Mouse (Mus musculus) hindbrain, postnatal 0 days (tissue): ENCODE results near the gene Tacc2. TPM values are rescaled to one million over a fixed set of nuclear protein-coding genes. Genes with fewer than 3 reads are reported as not detected.

Source experiments
- ATAC-seq: fragments of 200-750 bp; cut with Nextera tagmentation; 2 replicates; pipeline ENCODE4 v1.8.0; 2017; ENCODE audit warnings: mild to moderate bottlenecking, moderate TSS enrichment, moderate library complexity
- DNase-seq: peaks from one replicate; pipeline ENCODE4 v3.0.0-alpha.2; 2015; ENCODE audit warnings: low spot score
- H3K27ac ChIP-seq: fragments of 300-500 bp; sonication (generic); 2 replicates; pipeline ENCODE4 v1.5.1; 2014; ENCODE audit warnings: mild to moderate bottlenecking
- H3K27me3 ChIP-seq: fragments of 300-500 bp; sonication (generic); 2 replicates; pipeline ENCODE4 v1.6.1; 2014; ENCODE audit warnings: low read length, mixed read lengths; ENCODE audit not compliant: insufficient read depth
- H3K36me3 ChIP-seq: fragments of 300-500 bp; sonication (generic); 2 replicates; pipeline ENCODE4 v1.6.1; 2014; ENCODE audit warnings: low read length, mixed read lengths; ENCODE audit not compliant: insufficient read depth
- H3K4me1 ChIP-seq: fragments of 300-500 bp; sonication (generic); 2 replicates; pipeline ENCODE4 v1.6.1; 2014; ENCODE audit warnings: antibody characterized with exemption, low read length, mixed read lengths; ENCODE audit not compliant: insufficient read depth
- H3K4me2 ChIP-seq: fragments of 300-500 bp; sonication (generic); 2 replicates; pipeline ENCODE4 v1.6.1; 2014; ENCODE audit warnings: low read depth, mild to moderate bottlenecking, low read length, moderate library complexity, mixed read lengths
- H3K4me3 ChIP-seq: fragments of 300-500 bp; sonication (generic); 2 replicates; pipeline ENCODE4 v1.5.1; 2014; ENCODE audit warnings: low read length
- H3K9ac ChIP-seq: fragments of 300-500 bp; sonication (generic); replicated peaks from 2 replicates; pipeline ENCODE4 v1.6.1; 2014; ENCODE audit warnings: mild to moderate bottlenecking, low read length, moderate library complexity, mixed read lengths
- H3K9me3 ChIP-seq: fragments of 300-500 bp; sonication (generic); 2 replicates; pipeline ENCODE4 v1.6.1; 2016; ENCODE audit warnings: low read length, mixed read lengths
- CTCF ChIP-seq: IDR thresholded peaks from 2 replicates; pipeline ENCODE4 v1.5.1; 2016; ENCODE audit warnings: antibody characterized with exemption, control low read depth, low read depth
- WGBS: fragments of 180-500 bp; shearing (Covaris S2); extraction: QIAGEN DNeasy Blood & Tissue Kit; methylation state at CpG from one replicate; pipeline ENCODE4 v1.1.7; 2014; 5-methylcytosine and 5-hydroxymethylcytosine counted together
- polyA plus RNA-seq: library from polyadenylated mRNA; unstranded; fragments of >200 nt; fragmentation: Nextera tagmentation; extraction: Ambion mirVana; gene quantifications from 2 replicates; pipeline ENCODE4 v1.2.1, GENCODE M21; 2015
- total RNA-seq: library from RNA; depleted of rRNA; stranded (reverse); fragments of >200 nt; gene quantifications from 2 replicates; pipeline ENCODE4 v1.2.3, GENCODE M21; 2014

Gene Tacc2
- total and polyA plus RNA-seq, 2 experiments from 2014 or later, result 38.4 to 51.8 TPM

DNA sequence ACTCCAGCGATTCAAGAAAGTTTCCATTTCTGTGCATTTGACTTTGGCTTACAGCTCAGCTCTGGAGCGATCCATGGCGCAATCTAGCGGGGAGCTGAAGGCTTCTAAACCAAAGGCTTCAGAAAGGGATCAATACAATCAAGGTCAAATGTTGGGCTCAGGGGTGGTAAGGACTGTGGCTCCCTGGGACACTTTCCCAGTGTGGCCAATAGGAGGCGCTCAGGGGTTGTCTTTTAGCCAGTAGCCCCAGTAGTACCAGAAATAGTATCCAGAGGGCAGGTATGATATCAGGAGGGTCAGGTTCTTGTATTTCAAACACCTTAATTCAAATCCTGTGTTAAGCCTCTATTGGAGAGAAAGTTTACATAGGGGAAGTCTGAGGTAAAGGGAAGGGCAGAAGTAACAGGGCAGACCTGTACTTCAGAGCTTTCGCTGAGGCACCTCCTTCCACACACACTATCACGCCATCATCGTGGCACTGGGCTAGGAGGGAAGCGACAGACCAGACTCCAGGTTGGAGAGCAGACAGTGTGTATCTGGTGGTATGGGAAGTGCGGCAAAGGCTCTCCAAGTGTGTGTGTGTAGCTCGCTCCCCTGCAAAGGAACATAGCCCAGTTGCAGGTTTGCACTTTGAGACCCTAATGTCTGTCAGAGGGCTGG, 196.1 kb downstream of the Tacc2 start:
- ATAC-seq, result no peak
- WGBS, result 70% methylated on average over 11 of the region's 11 CpGs
- Histone ChIP-seq H3K36me3 (no peaks in the 10 kb centered on the region), H3K27me3 (no peaks in the 10 kb centered on the region), H3K9ac (no peak overlapping the region), H3K4me2 (no peak overlapping the region), H3K9me3 (no peaks in the 10 kb centered on the region), H3K4me1 (no peaks in the 10 kb centered on the region), H3K27ac (no peak overlapping the region), H3K4me3 (no peak overlapping the region)
- peak; percentile 53 for TF ChIP-seq CTCF
- no peak for DNase-seq

- TF ChIP-seq CTCF, result no peak
- H3K27me3 ChIP-seq, result no peaks in the 10 kb centered on the region
- H3K27ac ChIP-seq, result no peak within 1 kb of the TSS
- no peak for ATAC-seq
- 51% methylated on average over 9 of the region's 9 CpGs for WGBS
- no peak within 1 kb of the TSS for H3K4me3 ChIP-seq
- H3K9ac ChIP-seq, result no peak within 1 kb of the TSS
- no peaks in the 10 kb centered on the region for H3K36me3 ChIP-seq
- no peak for DNase-seq
- no peaks in the 10 kb centered on the region for H3K9me3 ChIP-seq
- no peak within 1 kb of the TSS for H3K4me2 ChIP-seq
- no peaks in the 10 kb centered on the region for H3K4me1 ChIP-seq
Measured at GRCm38 (mm10) chr7:130773914-130774630, 196.8 kb downstream of the Tacc2 start, which contains the start of gene Btbd16. Gene Btbd16, plus strand, starts transcription at chr7:130774069.

GRCm38 (mm10) chr7:130780866-130781419, 203.7 kb downstream of the Tacc2 start:
- Histone ChIP-seq H3K9ac (no peak overlapping the region), H3K9me3 (no peaks in the 10 kb centered on the region), H3K4me3 (no peak overlapping the region), H3K36me3 (no peaks in the 10 kb centered on the region), H3K27me3 (no peaks in the 10 kb centered on the region), H3K27ac (no peak overlapping the region), H3K4me1 (no peaks in the 10 kb centered on the region), H3K4me2 (no peak overlapping the region)
- no peak for DNase-seq
- WGBS, result 81% methylated on average over 5 of the region's 5 CpGs
- no peak for ATAC-seq
- no peak for TF ChIP-seq CTCF

DNA sequence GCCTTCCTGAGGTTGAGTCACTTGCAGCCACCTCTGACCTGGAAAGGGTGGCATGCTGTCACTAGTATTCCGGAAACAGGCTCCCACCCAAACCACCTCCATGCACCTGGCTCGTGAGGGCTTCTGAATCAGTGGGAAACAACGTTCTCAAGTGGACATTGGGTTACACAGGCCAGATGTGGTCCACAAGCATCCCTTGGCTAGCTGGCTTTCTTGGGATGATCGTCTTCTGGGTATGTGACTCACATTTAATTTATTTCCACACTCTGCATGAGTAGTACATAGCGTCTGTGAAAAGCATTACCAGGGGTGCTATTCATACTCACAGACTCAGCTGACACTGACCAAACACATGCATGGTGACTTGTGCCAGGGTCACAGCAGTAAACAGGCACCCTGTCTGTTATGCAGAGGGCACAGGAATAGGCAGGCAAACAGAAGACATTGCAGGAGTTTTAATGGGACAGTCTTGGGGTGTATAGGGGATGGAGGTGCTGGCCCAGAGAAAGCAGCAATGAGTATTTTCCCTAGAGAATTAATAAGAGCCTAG, 205.3 kb downstream of the Tacc2 start:
- TF ChIP-seq CTCF, result no peak
- WGBS, result 71% methylated on average over 5 of the region's 5 CpGs
- H3K4me3 ChIP-seq, result no peak overlapping the region
- no peak overlapping the region for H3K9ac ChIP-seq
- no peaks in the 10 kb centered on the region for H3K36me3 ChIP-seq
- no peaks in the 10 kb centered on the region for H3K27me3 ChIP-seq
- ATAC-seq (no peak), DNase-seq (no peak)
- H3K9me3 ChIP-seq, result no peaks in the 10 kb centered on the region
- H3K4me1 ChIP-seq, result no peaks in the 10 kb centered on the region
- no peak overlapping the region for H3K27ac ChIP-seq
- H3K4me2 ChIP-seq, result no peak overlapping the region

GRCm38 (mm10) chr7:130785923-130786575, 208.8 kb downstream of the Tacc2 start:
- Histone ChIP-seq H3K27me3 (no peaks in the 10 kb centered on the region), H3K9ac (no peak overlapping the region), H3K27ac (no peak overlapping the region), H3K4me1 (no peaks in the 10 kb centered on the region), H3K36me3 (no peaks in the 10 kb centered on the region), H3K4me3 (no peak overlapping the region), H3K9me3 (no peaks in the 10 kb centered on the region), H3K4me2 (no peak overlapping the region)
- TF ChIP-seq CTCF, result no peak
- 57% methylated on average over 12 of the region's 12 CpGs for whole genome bisulfite sequencing
- DNase-seq, result no peak
- no peak for ATAC-seq

- Histone ChIP-seq H3K36me3 (no peaks in the 10 kb centered on the region), H3K9me3 (no peaks in the 10 kb centered on the region), H3K4me1 (no peaks in the 10 kb centered on the region), H3K27ac (no peak overlapping the region), H3K4me2 (no peak overlapping the region), H3K9ac (no peak overlapping the region), H3K4me3 (no peak overlapping the region), H3K27me3 (no peaks in the 10 kb centered on the region)
- DNase-seq, result no peak
- no peak for TF ChIP-seq CTCF
- 75% methylated on average over 5 of the region's 5 CpGs for WGBS
- ATAC-seq, result no peak
Measured at GRCm38 (mm10) chr7:130786708-130787107, 209.5 kb downstream of the Tacc2 start.
